Mouse (Mus musculus): ENCODE data around the gene Pcbp3.

Pcbp3 gene

GRCm38 (mm10) chr10:76857879-76858278, 103.8 kb downstream of the Pcbp3 start:
- intact Hi-C loops (cut with DNase I), result no loop called here

- intact Hi-C loops (cut with DNase I), result no loop called here
Measured at GRCm38 (mm10) chr10:76846480-76846879, 115.2 kb downstream of the Pcbp3 start.

GRCm38 (mm10) chr10:76844901-76845300, 116.8 kb downstream of the Pcbp3 start:
- intact Hi-C loops (cut with DNase I), result no loop called here

GRCm38 (mm10) chr10:76844365-76844764, 117.3 kb downstream of the Pcbp3 start:
- intact Hi-C loops (cut with DNase I), result no loop called here

- intact Hi-C loops (cut with DNase I), result no loop called here
Measured at GRCm38 (mm10) chr10:76842087-76842486, 119.6 kb downstream of the Pcbp3 start.

- intact Hi-C loops (cut with DNase I), result no loop called here
Measured at GRCm38 (mm10) chr10:76841220-76841619, 120.5 kb downstream of the Pcbp3 start.

GRCm38 (mm10) chr10:76840566-76840965, 121.1 kb downstream of the Pcbp3 start:
- intact Hi-C loops (cut with DNase I), result no loop called here

GRCm38 (mm10) chr10:76835497-76836357, 126.0 kb downstream of the Pcbp3 start:
- intact Hi-C loops (cut with DNase I), result loop anchor here (1.0 to 5.0 kb wide), 2 partner anchors 186 to 237 kb away; no protein-coding TSS in a partner anchor

- intact Hi-C loops (cut with DNase I), result no loop called here
Measured at GRCm38 (mm10) chr10:76832841-76833240, 128.8 kb downstream of the Pcbp3 start.

- intact Hi-C loops (cut with DNase I), result no loop called here
Measured at GRCm38 (mm10) chr10:76831915-76832314, 129.8 kb downstream of the Pcbp3 start.

GRCm38 (mm10) chr10:76831151-76831550, 130.5 kb downstream of the Pcbp3 start:
- intact Hi-C loops (cut with DNase I), result no loop called here

- intact Hi-C loops (cut with DNase I), result no loop called here
Measured at GRCm38 (mm10) chr10:76828936-76829335, 132.8 kb downstream of the Pcbp3 start.

- intact Hi-C loops (cut with DNase I), result no loop called here
Measured at GRCm38 (mm10) chr10:76822698-76823097, 139.0 kb downstream of the Pcbp3 start.

- intact Hi-C loops (cut with DNase I), result no loop called here
Measured at GRCm38 (mm10) chr10:76819321-76819720, 142.4 kb downstream of the Pcbp3 start.

- intact Hi-C loops (cut with DNase I), result no loop called here
Measured at GRCm38 (mm10) chr10:76818337-76818736, 143.3 kb downstream of the Pcbp3 start.

- intact Hi-C loops (cut with DNase I), result no loop called here
Measured at GRCm38 (mm10) chr10:76816930-76817329, 144.8 kb downstream of the Pcbp3 start.

GRCm38 (mm10) chr10:76816436-76816835, 145.3 kb downstream of the Pcbp3 start:
- intact Hi-C loops (cut with DNase I), result no loop called here

GRCm38 (mm10) chr10:76815481-76815880, 146.2 kb downstream of the Pcbp3 start:
- intact Hi-C loops (cut with DNase I), result no loop called here

- intact Hi-C loops (cut with DNase I), result no loop called here
Measured at GRCm38 (mm10) chr10:76814811-76815210, 146.9 kb downstream of the Pcbp3 start.

- intact Hi-C loops (cut with DNase I), result no loop called here
Measured at GRCm38 (mm10) chr10:76809916-76810660, 151.6 kb downstream of the Pcbp3 start.

GRCm38 (mm10) chr10:76809439-76809838, 152.2 kb downstream of the Pcbp3 start:
- intact Hi-C loops (cut with DNase I), result no loop called here

Measured in adrenal gland (tissue).